Mouse (Mus musculus): ENCODE measurements at regions not wholly inside any gene's neighbourhood (a gene's known extent, or its start where the extent isn't known, plus 50 kb on each side); places are given as distances from the start of the nearest gene placed in this dataset.

DNA sequence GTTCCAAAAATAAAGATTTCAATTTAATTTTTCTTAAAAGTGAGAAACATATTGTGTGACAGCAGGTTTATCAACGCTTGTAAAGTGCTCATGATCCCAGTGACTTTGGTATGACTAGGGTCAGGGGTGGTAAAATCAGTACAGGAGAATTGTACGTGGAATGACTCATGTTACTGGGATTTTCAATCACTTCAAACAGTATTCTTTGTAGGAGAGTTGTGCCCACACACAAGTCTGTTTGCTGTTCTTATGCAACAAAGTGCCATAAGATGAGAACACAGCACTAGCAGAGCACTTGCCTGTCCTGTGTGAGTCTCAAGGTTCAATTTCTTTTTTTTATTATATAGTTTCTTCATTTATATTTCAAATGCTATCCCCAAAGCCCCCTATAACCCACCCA, 166.5 kb downstream of the Smarca1 start:
- H3K9me3 ChIP-seq (ENCODE audit: low read length): no peaks in the 10 kb centered on the region
- ATAC-seq (no peak), DNase-seq (no peak)
- no peak overlapping the region for H3K4me2 ChIP-seq (ENCODE audit: low read depth, low read length)
- TF ChIP-seq EP300 (IDR thresholded peaks at IDR 0.05; ENCODE audit: low read depth): no peak
- no peak for TF ChIP-seq CTCF (IDR thresholded peaks at IDR 0.05; ENCODE audit: low read depth)
- H3K4me3 ChIP-seq (ENCODE audit: low read depth, low read length): no peak overlapping the region
- no peaks in the 10 kb centered on the region for H3K27me3 ChIP-seq (ENCODE audit: insufficient read depth, low read length)
- no peaks in the 10 kb centered on the region for H3K4me1 ChIP-seq (ENCODE audit: insufficient read depth)
- 41% methylated on average over 2 of the region's 2 CpGs for WGBS (ENCODE audit: insufficient replicate concordance)
- no peaks in the 10 kb centered on the region for H3K36me3 ChIP-seq (replicated peaks; ENCODE audit: insufficient read depth, low read length)
- no peak overlapping the region for H3K27ac ChIP-seq (ENCODE audit: low read depth)
- H3K9ac ChIP-seq (replicated peaks): no peak overlapping the region

DNA sequence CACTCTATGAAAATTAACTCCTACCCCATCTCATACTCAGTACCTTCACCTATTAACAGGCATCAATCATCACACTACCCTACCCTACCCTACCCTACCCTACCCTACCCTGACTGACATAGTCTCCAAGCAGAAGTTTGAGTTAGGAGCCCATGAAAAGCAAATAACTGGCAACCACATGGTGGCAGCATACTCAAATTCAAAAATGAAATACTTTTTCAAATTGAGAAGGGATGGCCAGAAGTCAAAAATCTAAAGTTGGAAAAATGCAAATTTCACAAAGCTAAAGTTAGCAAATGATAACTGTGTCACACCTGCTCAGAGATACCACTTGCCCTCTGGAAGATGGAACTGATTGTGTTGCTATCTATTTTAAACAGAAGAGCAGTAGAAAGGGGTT, 189.7 kb downstream of the Smarca1 start:
- H3K27ac ChIP-seq (ENCODE audit: low read depth): no peak overlapping the region
- H3K9me3 ChIP-seq (ENCODE audit: low read length): no peaks in the 10 kb centered on the region
- H3K4me1 ChIP-seq (ENCODE audit: insufficient read depth): no peaks in the 10 kb centered on the region
- H3K4me2 ChIP-seq (ENCODE audit: low read depth, low read length): no peak overlapping the region
- no peak for DNase-seq
- ATAC-seq: no peak
- H3K27me3 ChIP-seq (ENCODE audit: insufficient read depth, low read length): peaks cover 5% of the 10 kb centered on the region; the same call in 1 of the 2 replicates
- H3K36me3 ChIP-seq (replicated peaks; ENCODE audit: insufficient read depth, low read length): no peaks in the 10 kb centered on the region
- no peak overlapping the region for H3K4me3 ChIP-seq (ENCODE audit: low read depth, low read length)
- TF ChIP-seq EP300 (IDR thresholded peaks at IDR 0.05; ENCODE audit: low read depth) (no peak), CTCF (IDR thresholded peaks at IDR 0.05; ENCODE audit: low read depth) (peak; percentile 38)
- H3K9ac ChIP-seq (replicated peaks): no peak overlapping the region

DNA sequence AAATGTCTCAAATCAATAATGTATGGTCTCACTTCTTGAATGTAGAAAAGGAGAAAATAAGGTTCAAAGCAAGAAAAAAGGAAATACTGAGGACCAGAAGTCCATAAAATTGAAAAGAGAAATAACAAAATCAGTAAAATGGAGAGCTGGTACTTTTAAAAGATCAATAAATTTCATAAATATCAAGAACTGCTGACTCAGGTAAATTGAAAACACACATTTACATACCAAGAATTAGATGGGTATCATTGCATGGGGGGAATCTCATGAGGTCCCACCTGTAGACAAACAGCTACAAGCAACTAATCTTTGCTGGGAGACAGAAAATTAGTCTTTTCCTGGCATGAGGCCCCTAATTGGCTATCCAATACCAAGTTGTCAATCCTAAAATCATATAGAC, 224.0 kb downstream of the Smarca1 start:
- no peaks in the 10 kb centered on the region for H3K4me1 ChIP-seq (ENCODE audit: insufficient read depth)
- DNase-seq: no peak
- no peak overlapping the region for H3K4me3 ChIP-seq (ENCODE audit: low read depth, low read length)
- no peak for ATAC-seq
- H3K27ac ChIP-seq (ENCODE audit: low read depth): no peak overlapping the region
- no peaks in the 10 kb centered on the region for H3K27me3 ChIP-seq (ENCODE audit: insufficient read depth, low read length)
- no peak overlapping the region for H3K4me2 ChIP-seq (ENCODE audit: low read depth, low read length)
- no peaks in the 10 kb centered on the region for H3K36me3 ChIP-seq (replicated peaks; ENCODE audit: insufficient read depth, low read length)
- no peak for TF ChIP-seq CTCF (IDR thresholded peaks at IDR 0.05; ENCODE audit: low read depth)
- TF ChIP-seq EP300 (IDR thresholded peaks at IDR 0.05; ENCODE audit: low read depth): no peak
- H3K9ac ChIP-seq (replicated peaks): no peak overlapping the region
- no peaks in the 10 kb centered on the region for H3K9me3 ChIP-seq (ENCODE audit: low read length)

DNA sequence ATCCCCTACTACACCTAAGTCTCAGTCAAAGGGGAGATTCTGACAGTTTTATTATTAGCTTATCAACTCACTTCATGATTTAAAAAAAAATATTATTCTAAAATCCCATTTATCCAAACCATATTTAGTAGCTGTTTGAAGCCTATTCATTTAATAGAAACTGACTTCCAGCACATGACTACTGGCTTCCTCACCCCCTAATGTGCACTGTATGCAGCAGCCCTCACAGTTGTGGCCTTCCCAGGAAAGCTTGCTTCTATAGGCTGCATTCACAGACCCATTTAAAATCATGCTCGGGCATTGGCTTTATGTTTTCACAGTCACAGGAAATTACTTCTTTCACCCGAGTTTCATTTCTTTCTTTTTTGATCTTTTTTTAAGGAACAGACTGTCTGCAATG, 246.3 kb downstream of the Smarca1 start:
- Histone ChIP-seq H3K4me3 (ENCODE audit: low read depth, low read length) (no peak overlapping the region), H3K27ac (ENCODE audit: low read depth) (no peak overlapping the region), H3K9ac (replicated peaks) (no peak overlapping the region), H3K27me3 (ENCODE audit: insufficient read depth, low read length) (no peaks in the 10 kb centered on the region), H3K4me1 (ENCODE audit: insufficient read depth) (no peaks in the 10 kb centered on the region), H3K4me2 (ENCODE audit: low read depth, low read length) (no peak overlapping the region), H3K36me3 (replicated peaks; ENCODE audit: insufficient read depth, low read length) (no peaks in the 10 kb centered on the region), H3K9me3 (ENCODE audit: low read length) (no peaks in the 10 kb centered on the region)
- DNase-seq (no peak), ATAC-seq (no peak)
- WGBS (ENCODE audit: insufficient replicate concordance): 40% methylated on average over 2 of the region's 2 CpGs
- no peak for TF ChIP-seq CTCF (IDR thresholded peaks at IDR 0.05; ENCODE audit: low read depth)
- TF ChIP-seq EP300 (IDR thresholded peaks at IDR 0.05; ENCODE audit: low read depth): no peak

DNA sequence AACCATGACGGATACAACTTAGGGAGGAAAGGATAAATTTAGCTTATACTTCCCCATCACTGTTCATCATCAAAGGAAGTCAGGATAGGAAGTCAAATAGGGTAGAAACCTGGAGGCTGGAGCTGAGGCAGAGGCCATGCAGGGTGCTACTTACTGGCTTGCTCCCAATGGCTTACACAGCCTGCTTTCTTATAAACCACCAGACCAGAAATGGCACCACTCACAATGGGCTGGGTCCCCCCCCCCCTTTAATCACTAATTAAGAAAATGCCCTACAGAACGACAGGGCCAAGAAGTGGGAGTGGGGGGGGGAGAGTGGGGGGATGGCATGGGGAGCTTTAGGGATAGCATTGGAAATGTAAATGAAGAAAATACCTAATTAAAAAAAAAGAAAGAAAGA, 251.6 kb downstream of the Smarca1 start:
- 49% methylated on average over 2 of the region's 2 CpGs for WGBS (ENCODE audit: insufficient replicate concordance)
- ATAC-seq: no peak
- no peaks in the 10 kb centered on the region for H3K9me3 ChIP-seq (ENCODE audit: low read length)

DNA sequence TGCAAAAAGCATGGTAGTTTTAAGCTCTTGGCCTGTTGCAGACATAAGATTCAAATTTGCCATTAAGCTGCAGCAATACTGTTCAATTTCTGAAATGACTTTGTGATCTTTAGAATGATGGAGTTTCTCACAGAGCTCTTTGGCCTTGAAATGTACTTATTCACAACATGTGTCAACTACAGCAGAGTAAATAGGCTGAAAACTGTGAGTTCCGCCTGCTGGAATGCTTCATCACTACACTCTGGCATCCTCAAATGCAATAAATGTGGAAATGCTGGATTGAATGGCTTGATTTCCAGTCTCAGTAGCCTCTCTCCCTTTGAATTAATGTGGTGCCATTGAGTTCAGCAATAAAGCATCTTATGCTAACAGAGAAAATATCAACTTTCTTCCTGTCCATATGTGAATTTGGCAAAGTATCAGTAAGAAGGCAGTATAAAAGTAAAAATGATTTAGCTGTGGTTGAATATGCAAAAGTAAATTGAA, 253.9 kb downstream of the Smarca1 start:
- no peak for ATAC-seq
- 61% methylated on average over 1 of the region's 1 CpGs for WGBS (ENCODE audit: insufficient replicate concordance)
- no peaks in the 10 kb centered on the region for H3K4me1 ChIP-seq (ENCODE audit: insufficient read depth)
- H3K9ac ChIP-seq (replicated peaks): no peak overlapping the region
- H3K27ac ChIP-seq (ENCODE audit: low read depth): no peak overlapping the region
- no peak for TF ChIP-seq EP300 (IDR thresholded peaks at IDR 0.05; ENCODE audit: low read depth)
- TF ChIP-seq CTCF (IDR thresholded peaks at IDR 0.05; ENCODE audit: low read depth): no peak
- H3K36me3 ChIP-seq (replicated peaks; ENCODE audit: insufficient read depth, low read length): no peaks in the 10 kb centered on the region
- H3K4me3 ChIP-seq (ENCODE audit: low read depth, low read length): no peak overlapping the region
- no peaks in the 10 kb centered on the region for H3K27me3 ChIP-seq (ENCODE audit: insufficient read depth, low read length)
- H3K9me3 ChIP-seq (ENCODE audit: low read length): no peaks in the 10 kb centered on the region
- H3K4me2 ChIP-seq (ENCODE audit: low read depth, low read length): no peak overlapping the region
- DNase-seq: no peak

More for the DNA sequence above, 251.6 kb downstream of the Smarca1 start:
- Histone ChIP-seq H3K4me3 (ENCODE audit: low read depth, low read length) (no peak overlapping the region), H3K36me3 (replicated peaks; ENCODE audit: insufficient read depth, low read length) (no peaks in the 10 kb centered on the region), H3K27me3 (ENCODE audit: insufficient read depth, low read length) (no peaks in the 10 kb centered on the region), H3K27ac (ENCODE audit: low read depth) (no peak overlapping the region), H3K9ac (replicated peaks) (no peak overlapping the region), H3K4me2 (ENCODE audit: low read depth, low read length) (no peak overlapping the region), H3K4me1 (ENCODE audit: insufficient read depth) (no peaks in the 10 kb centered on the region)
- TF ChIP-seq EP300 (IDR thresholded peaks at IDR 0.05; ENCODE audit: low read depth) (no peak), CTCF (IDR thresholded peaks at IDR 0.05; ENCODE audit: low read depth) (no peak)
- DNase-seq: no peak

Measured in liver, postnatal 0 days (tissue).